Mouse (Mus musculus): ENCODE results near the gene Cog7. TPM values are rescaled to one million over a fixed set of nuclear protein-coding genes. Genes with fewer than 3 reads are reported as not detected.

Cog7 gene
- polyA plus RNA-seq (2015; fragmentation: Nextera tagmentation; extraction: Ambion mirVana) = 24.8 and 26.6 TPM in 2 replicates

DNA sequence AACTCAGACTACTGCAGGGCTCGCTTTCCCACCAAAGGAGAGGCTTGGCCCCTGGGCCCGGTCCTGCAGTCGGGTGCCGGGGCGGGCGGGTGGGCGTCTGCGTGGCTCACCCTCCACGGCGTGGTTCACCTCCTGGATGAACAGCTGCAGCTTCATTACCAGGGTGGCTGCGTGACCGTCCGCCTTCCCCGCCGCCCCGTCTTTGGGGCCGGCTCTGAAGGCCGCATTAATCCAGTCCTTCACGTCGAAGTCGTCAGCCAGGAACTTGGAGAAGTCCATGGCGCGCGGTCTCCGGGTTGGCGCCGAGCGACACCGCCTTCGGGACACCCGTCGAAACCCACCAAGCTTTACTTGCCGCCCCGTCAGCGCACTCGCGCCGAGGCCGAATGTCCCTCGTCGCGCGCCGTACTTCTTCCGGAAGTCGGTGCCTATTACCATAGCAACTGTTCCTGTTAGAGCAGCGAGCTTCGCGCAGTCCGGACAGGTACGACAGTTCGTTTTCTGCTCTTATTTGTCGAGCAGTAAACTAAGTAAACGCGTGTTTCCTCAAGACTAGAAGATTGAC is at the start of gene Cog7:
Gene Cog7, minus strand, starts transcription at position 405 of the 565 bp plus-strand sequence.
- Histone ChIP-seq H3K9ac (peak within 1 kb of the TSS; percentile 72), H3K27me3 (no peaks in the 10 kb centered on the region), H3K36me3 (peaks cover 9% of the 10 kb centered on the region; the same call in 1 of the 2 replicates), H3K9me3 (no peaks in the 10 kb centered on the region), H3K4me2 (peak within 1 kb of the TSS; percentile 61), H3K27ac (no peak within 1 kb of the TSS), H3K4me3 (peak within 1 kb of the TSS; percentile 80), H3K4me1 (peaks cover 12% of the 10 kb centered on the region)
- WGBS = under 1% methylated on average over 55 of the region's 55 CpGs
- peak; percentile 72; the same call in 1 of the 2 replicates for ATAC-seq (ENCODE audit: insufficient number of reproducible peaks, low FRiP score, low TSS enrichment, low read depth)

GRCm38 (mm10) chr7:122022131-122022530 is 40.6 kb upstream of the Cog7 start:
- no peak for ATAC-seq (ENCODE audit: insufficient number of reproducible peaks, low FRiP score, low TSS enrichment, low read depth)
- WGBS = 98% methylated on average over 2 of the region's 2 CpGs
- no peak overlapping the region for H3K4me2 ChIP-seq
- H3K27me3 ChIP-seq = no peaks in the 10 kb centered on the region
- no peaks in the 10 kb centered on the region for H3K9me3 ChIP-seq
- no peak overlapping the region for H3K4me3 ChIP-seq
- no peak overlapping the region for H3K9ac ChIP-seq
- H3K27ac ChIP-seq = no peak overlapping the region
- H3K4me1 ChIP-seq = peaks cover 22% of the 10 kb centered on the region; the same call in 1 of the 2 replicates
- no peaks in the 10 kb centered on the region for H3K36me3 ChIP-seq

DNA sequence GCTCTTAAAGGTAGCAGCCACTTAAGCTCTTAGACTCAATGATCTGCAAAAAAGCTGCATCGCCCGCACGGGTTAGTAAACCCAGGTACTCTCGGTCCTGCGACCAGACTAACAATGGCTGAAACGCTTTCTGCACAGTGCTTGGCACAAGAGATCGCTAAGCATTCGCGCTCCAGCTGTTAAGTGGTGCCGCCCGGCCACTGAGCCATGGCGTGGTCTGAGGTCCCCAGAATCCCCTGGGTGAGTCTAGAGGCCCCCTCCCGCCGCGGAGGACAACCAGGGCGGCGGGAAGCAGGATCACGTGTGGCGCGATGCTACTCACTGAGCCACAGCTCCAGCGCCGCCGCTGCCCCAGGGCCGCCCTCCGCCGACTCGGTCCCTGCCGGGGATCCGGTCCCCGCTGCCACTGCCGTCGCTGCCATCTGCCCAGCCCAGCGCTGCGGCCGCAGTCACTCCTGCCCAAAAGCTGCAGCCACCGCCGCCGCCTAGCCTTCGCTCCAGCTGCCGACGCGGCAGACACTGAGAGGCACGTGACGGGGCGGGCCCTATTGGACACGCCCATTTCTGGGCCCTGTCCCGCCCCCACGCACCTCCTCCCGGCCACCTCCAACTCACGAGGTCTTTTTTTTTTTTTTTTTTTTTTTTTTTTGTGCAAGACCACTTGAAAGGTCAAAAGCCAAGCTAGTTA is 39.3 kb upstream of the Cog7 start, which contains the start of gene Gga2:
Gene Gga2, minus strand, starts transcription at position 556 of the 688 bp plus-strand sequence.
- WGBS = under 1% methylated on average over 50 of the region's 50 CpGs
- Histone ChIP-seq H3K27me3 (no peaks in the 10 kb centered on the region), H3K4me3 (peak within 1 kb of the TSS; percentile 88), H3K4me2 (peak within 1 kb of the TSS; percentile 64), H3K36me3 (no peaks in the 10 kb centered on the region), H3K9me3 (no peaks in the 10 kb centered on the region), H3K27ac (peak within 1 kb of the TSS; percentile 89), H3K9ac (peak within 1 kb of the TSS; percentile 84), H3K4me1 (peaks cover 33% of the 10 kb centered on the region)
- ATAC-seq (ENCODE audit: insufficient number of reproducible peaks, low FRiP score, low TSS enrichment, low read depth) = peak; percentile 83

GRCm38 (mm10) chr7:122020273-122020666 is 38.8 kb upstream of the Cog7 start:
- H3K9ac ChIP-seq = peak overlapping the region; percentile 84
- 2% methylated on average over 6 of the region's 6 CpGs for WGBS
- H3K27me3 ChIP-seq = no peaks in the 10 kb centered on the region
- H3K4me1 ChIP-seq = peaks cover 38% of the 10 kb centered on the region
- H3K27ac ChIP-seq = peak overlapping the region; percentile 89
- no peaks in the 10 kb centered on the region for H3K36me3 ChIP-seq
- H3K4me2 ChIP-seq = peak overlapping the region; percentile 64
- no peaks in the 10 kb centered on the region for H3K9me3 ChIP-seq
- H3K4me3 ChIP-seq = peak overlapping the region; percentile 88
- ATAC-seq (ENCODE audit: insufficient number of reproducible peaks, low FRiP score, low TSS enrichment, low read depth) = no peak

- Histone ChIP-seq H3K4me1 (peaks cover 48% of the 10 kb centered on the region), H3K9me3 (no peaks in the 10 kb centered on the region), H3K27ac (no peak overlapping the region; the same call in 1 of the 2 replicates), H3K36me3 (no peaks in the 10 kb centered on the region), H3K4me2 (peak overlapping the region; percentile 64), H3K27me3 (no peaks in the 10 kb centered on the region), H3K9ac (no peak overlapping the region), H3K4me3 (peak overlapping the region; percentile 88)
- no peak for ATAC-seq (ENCODE audit: insufficient number of reproducible peaks, low FRiP score, low TSS enrichment, low read depth)
- WGBS = 84% methylated on average over 7 of the region's 7 CpGs
These were observed 37.5 kb upstream of the Cog7 start for GRCm38 (mm10) chr7:122018978-122019377.

DNA sequence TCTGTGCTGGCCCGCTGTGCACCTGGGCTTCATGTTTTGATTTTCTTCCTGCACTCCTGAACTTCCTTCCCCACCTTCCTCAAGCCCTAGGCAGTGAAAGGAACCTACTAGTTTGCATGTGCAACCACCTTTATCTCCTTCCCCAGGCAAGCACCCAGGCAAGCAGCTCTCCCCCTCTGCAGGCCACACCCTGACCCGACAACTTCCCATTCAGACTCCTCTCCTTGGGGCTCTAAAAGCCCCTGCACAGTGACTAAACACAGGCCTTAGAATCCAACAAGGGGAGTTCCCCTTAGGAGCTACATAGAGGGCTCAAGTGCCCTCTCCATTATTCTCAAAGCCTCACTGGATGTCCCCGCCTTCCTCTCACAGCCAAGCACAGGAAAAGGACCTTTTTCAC is 36.7 kb upstream of the Cog7 start:
- no peak overlapping the region for H3K9ac ChIP-seq
- ATAC-seq (ENCODE audit: insufficient number of reproducible peaks, low FRiP score, low TSS enrichment, low read depth) = no peak
- H3K4me2 ChIP-seq = no peak overlapping the region
- H3K9me3 ChIP-seq = no peaks in the 10 kb centered on the region
- H3K4me3 ChIP-seq = no peak overlapping the region
- H3K4me1 ChIP-seq = peaks cover 48% of the 10 kb centered on the region
- H3K36me3 ChIP-seq = no peaks in the 10 kb centered on the region
- 71% methylated on average over 3 of the region's 3 CpGs for WGBS
- no peaks in the 10 kb centered on the region for H3K27me3 ChIP-seq
- H3K27ac ChIP-seq = no peak overlapping the region

DNA sequence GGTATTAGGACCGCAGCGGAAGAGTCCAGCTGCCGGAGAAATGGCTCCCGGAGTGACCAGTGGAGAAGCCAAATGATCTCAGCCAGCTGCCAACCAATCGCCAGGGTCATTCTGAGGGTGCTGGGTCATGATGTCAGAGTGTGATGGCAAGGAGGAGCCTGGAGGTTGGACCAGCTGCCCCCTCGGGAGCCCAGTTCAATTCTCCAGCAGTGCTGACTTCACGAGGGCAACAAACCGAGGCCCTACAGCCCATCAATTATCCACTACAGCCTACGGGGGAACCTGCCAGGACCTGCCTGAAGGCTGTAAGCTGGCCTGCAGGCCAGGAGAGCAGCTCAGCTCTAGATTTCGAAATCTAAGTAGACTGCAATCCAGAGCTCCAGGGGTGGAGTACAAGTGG is 34.2 kb upstream of the Cog7 start:
- 25% methylated on average over 10 of the region's 10 CpGs for WGBS
- H3K4me3 ChIP-seq = no peak overlapping the region
- peaks cover 48% of the 10 kb centered on the region for H3K4me1 ChIP-seq
- peaks cover 16% of the 10 kb centered on the region for H3K36me3 ChIP-seq
- ATAC-seq (ENCODE audit: insufficient number of reproducible peaks, low FRiP score, low TSS enrichment, low read depth) = no peak
- H3K9ac ChIP-seq = no peak overlapping the region
- peak overlapping the region; percentile 28; the same call in 1 of the 2 replicates for H3K27ac ChIP-seq
- no peaks in the 10 kb centered on the region for H3K9me3 ChIP-seq
- H3K4me2 ChIP-seq = peak overlapping the region; percentile 13; the same call in 1 of the 2 replicates
- H3K27me3 ChIP-seq = no peaks in the 10 kb centered on the region

- Histone ChIP-seq H3K9me3 (no peaks in the 10 kb centered on the region), H3K36me3 (peaks cover 22% of the 10 kb centered on the region), H3K4me1 (peaks cover 44% of the 10 kb centered on the region), H3K4me2 (0 out of 2 replicates have a peak overlapping the region, but pooled peaks have one; percentile 13), H3K27me3 (no peaks in the 10 kb centered on the region), H3K4me3 (no peak overlapping the region), H3K9ac (no peak overlapping the region), H3K27ac (0 out of 2 replicates have a peak overlapping the region, but pooled peaks have one; percentile 28)
- WGBS = 28% methylated on average over 8 of the region's 8 CpGs
- ATAC-seq (ENCODE audit: insufficient number of reproducible peaks, low FRiP score, low TSS enrichment, low read depth) = peak; percentile 45; the same call in 1 of the 2 replicates
These were observed 33.6 kb upstream of the Cog7 start for GRCm38 (mm10) chr7:122015105-122015504.

GRCm38 (mm10) chr7:122012949-122013348 is 31.4 kb upstream of the Cog7 start:
- 92% methylated on average over 10 of the region's 10 CpGs for WGBS
- H3K36me3 ChIP-seq = peaks cover 40% of the 10 kb centered on the region
- no peak overlapping the region for H3K4me3 ChIP-seq

GRCm38 (mm10) chr7:122012370-122012769 is 30.9 kb upstream of the Cog7 start:
- no peak overlapping the region for H3K27ac ChIP-seq
- H3K4me1 ChIP-seq = peaks cover 25% of the 10 kb centered on the region
- H3K27me3 ChIP-seq = no peaks in the 10 kb centered on the region
- no peak overlapping the region for H3K9ac ChIP-seq
- WGBS = 93% methylated on average over 4 of the region's 4 CpGs
- ATAC-seq (ENCODE audit: insufficient number of reproducible peaks, low FRiP score, low TSS enrichment, low read depth) = no peak
- no peak overlapping the region for H3K4me3 ChIP-seq
- H3K4me2 ChIP-seq = no peak overlapping the region
- H3K36me3 ChIP-seq = peaks cover 46% of the 10 kb centered on the region
- no peaks in the 10 kb centered on the region for H3K9me3 ChIP-seq

More at GRCm38 (mm10) chr7:122012949-122013348, 31.4 kb upstream of the Cog7 start:
- Histone ChIP-seq H3K4me2 (no peak overlapping the region), H3K4me1 (peaks cover 25% of the 10 kb centered on the region), H3K27me3 (no peaks in the 10 kb centered on the region), H3K9ac (no peak overlapping the region), H3K9me3 (no peaks in the 10 kb centered on the region), H3K27ac (no peak overlapping the region)
- no peak for ATAC-seq (ENCODE audit: insufficient number of reproducible peaks, low FRiP score, low TSS enrichment, low read depth)

DNA sequence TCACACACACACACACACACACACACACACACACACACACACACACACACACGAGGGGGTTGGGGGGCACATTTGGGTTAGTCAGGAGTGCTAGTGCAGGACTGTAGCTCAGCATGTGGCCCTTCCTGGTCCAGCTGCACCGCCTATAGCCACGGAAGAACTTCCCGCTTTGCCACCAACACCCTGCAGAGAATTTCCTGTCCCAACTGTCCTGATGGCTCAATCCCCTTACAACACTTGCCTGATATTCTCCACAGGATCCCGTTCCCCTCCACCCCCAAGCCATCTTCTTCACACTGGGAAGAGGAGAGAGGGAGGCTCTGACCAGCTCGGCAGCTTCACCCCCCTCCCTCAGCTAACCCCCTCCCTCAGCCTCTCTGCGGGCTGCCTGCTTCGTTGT is 18.9 kb upstream of the Cog7 start:
- 75% methylated on average over 8 of the region's 8 CpGs for WGBS
- H3K4me1 ChIP-seq = no peaks in the 10 kb centered on the region
- H3K27me3 ChIP-seq = no peaks in the 10 kb centered on the region
- no peak overlapping the region for H3K4me3 ChIP-seq
- H3K9ac ChIP-seq = no peak overlapping the region
- ATAC-seq (ENCODE audit: insufficient number of reproducible peaks, low FRiP score, low TSS enrichment, low read depth) = no peak
- H3K4me2 ChIP-seq = no peak overlapping the region
- no peak overlapping the region for H3K27ac ChIP-seq
- H3K36me3 ChIP-seq = peaks cover 90% of the 10 kb centered on the region
- H3K9me3 ChIP-seq = no peaks in the 10 kb centered on the region

DNA sequence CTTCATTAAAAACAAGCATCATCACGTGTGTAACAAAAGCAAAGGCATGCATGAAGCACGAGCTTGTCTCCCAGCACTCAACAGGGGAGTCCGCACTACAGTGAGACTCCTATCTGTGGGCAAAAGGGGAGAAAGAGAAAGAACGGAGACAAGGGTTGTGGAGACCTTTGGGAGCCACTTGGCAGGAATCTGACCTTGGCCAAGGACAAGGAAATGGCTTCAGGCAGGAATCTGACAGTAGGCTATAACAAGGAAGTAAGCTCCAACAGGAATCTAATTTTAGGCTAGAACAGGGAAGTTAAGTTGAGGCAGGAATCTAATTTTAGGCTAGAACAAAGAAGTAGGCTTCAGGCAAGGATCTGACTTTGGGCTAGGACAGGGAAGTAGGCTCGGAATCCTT is 14.4 kb upstream of the Cog7 start:
- Histone ChIP-seq H3K9me3 (no peaks in the 10 kb centered on the region), H3K4me3 (no peak overlapping the region), H3K36me3 (peaks cover 90% of the 10 kb centered on the region), H3K27ac (no peak overlapping the region), H3K4me2 (no peak overlapping the region), H3K27me3 (no peaks in the 10 kb centered on the region), H3K9ac (no peak overlapping the region), H3K4me1 (no peaks in the 10 kb centered on the region)
- WGBS = 86% methylated on average over 5 of the region's 5 CpGs
- ATAC-seq (ENCODE audit: insufficient number of reproducible peaks, low FRiP score, low TSS enrichment, low read depth) = no peak
